Mouse (Mus musculus): Measurements from ENCODE around the gene Limk2.

Gene Limk2

GRCm38 (mm10) chr11:3370928-3371598, 37.9 kb downstream of the Limk2 start:
- peak; percentile 64 for DNase-seq (ENCODE audit: low read depth)

DNA sequence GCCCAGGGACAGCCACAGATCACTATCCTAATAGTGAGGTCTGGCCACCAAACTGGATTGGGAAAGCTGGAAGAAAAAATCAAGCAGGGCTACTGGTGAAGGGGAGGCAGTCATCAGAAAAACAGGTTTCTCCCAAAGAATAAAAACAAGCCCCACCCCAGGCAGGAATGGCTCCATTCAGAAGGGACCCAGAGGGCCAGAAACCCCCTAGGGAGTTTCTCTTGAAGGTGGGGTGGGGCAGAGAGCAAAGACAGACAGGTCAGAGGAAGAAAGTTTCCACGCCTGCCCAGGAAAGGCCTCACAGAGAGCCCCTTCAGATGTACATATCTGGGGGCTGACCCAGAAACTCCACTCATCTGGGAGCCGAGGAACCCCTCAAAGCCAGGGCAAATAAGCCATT, 38.8 kb downstream of the Limk2 start:
- no peak for DNase-seq (ENCODE audit: low read depth)

DNA sequence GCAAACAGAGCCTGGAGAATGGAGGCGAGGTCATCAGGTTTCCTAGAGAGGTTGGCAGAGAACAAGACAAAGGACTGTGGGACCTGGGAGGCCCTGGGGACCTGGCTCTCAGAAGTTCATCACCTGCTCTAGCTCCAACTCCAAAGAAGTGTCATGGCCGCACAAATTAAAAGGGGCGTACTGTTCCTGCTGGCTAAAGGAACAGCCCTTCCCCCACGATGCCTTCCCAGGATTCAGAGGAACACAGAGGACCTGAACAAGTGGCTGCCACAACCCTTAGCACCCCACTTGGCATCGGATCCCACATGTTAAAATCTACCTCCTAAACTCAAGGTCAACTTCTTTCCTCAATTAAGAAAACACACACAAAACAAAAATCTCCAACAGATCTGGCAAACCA, 39.5 kb downstream of the Limk2 start:
- DNase-seq (ENCODE audit: low read depth): no peak

DNA sequence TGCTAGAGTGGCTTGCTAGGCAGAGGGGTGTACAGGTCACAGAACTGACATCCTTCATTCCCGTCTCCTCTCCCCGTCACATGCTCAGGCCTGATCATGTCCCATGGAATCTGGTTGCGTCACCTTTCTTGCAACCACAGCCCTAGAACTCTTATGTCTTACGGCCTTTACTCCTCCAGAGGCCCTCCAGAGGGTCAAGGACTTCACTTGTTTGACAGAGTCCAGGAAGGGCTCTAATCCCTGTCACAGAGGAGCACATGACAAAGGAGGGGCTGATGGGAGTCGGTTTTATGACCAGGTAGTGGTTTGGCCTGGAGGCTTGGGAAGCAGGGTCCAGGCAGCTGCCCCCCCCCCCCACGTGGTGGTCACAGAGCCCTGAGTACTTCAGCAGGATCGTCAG, 40.0 kb downstream of the Limk2 start:
- DNase-seq (ENCODE audit: low read depth): no peak

DNA sequence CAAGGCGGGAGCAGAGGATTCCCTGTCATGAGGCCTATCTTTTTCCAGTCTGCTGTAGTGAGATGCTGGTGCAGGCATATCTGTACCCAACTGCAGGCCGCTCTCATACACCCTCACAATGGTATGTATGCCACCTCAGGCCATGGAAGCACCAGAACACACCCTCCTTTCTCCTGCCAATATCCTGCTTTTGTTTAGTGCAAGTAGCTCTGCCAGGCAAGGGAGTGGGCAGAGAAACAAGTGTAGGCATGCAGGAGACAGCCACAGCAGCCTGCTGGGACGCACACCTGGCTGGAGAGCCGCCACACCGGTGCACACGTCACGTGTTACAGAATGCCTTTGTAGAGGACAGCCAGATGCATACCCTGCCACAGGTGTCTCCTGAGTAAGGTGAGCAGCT, 42.6 kb downstream of the Limk2 start:
- no peak for DNase-seq (ENCODE audit: low read depth)

DNA sequence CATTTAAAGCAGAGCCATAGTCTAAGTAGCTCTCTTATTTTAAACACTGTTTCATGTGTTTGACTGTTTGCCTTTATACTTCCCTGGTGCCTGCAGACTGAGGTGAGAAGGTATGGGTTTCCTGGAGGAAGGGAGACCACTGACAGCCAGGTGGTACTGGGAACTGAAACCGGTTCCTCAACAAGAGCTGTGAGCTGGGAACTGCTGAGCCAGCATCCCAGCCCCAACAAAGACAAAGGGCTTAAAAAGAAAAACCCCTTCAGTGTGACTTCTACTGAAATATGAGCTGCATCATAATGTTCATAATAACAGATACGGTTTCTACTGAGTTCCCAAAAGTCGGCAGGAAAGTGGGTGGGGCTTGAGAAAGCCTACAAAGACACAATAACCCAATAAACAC, 46.1 kb downstream of the Limk2 start:
- DNase-seq (ENCODE audit: low read depth): no peak

DNA sequence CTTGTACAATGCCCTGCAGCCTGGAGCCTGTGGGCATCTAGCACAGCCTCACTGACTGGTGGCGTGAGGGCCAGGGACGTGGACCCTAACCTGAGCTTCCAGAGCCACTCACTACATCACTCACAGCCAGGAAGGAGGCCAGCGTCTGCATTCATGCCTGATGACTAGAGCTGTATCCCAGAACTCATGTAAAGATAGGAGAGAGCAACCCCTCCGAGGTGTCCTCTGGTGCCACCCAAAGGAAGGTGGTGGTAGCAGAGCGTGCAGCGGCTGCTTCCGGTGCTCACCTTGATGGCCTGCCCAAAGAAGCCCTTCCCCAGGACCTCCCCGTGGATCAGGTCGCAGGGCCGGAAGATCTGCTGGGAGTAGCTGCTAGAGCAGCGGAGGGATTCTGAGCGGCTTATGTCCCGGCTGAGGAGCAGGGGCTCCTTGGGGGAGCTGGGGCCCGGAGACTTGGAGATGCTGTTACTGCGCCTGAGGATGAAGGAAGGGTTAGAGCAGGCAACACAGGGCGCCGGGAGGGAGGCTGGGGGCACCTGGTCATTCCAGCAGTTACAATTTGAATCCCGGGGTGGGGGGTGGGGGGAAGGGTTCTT, 55.9 kb downstream of the Limk2 start:
- DNase-seq (ENCODE audit: low read depth): no peak

GRCm38 (mm10) chr11:3352131-3352530, 56.9 kb downstream of the Limk2 start:
- no peak for DNase-seq (ENCODE audit: low read depth)

DNA sequence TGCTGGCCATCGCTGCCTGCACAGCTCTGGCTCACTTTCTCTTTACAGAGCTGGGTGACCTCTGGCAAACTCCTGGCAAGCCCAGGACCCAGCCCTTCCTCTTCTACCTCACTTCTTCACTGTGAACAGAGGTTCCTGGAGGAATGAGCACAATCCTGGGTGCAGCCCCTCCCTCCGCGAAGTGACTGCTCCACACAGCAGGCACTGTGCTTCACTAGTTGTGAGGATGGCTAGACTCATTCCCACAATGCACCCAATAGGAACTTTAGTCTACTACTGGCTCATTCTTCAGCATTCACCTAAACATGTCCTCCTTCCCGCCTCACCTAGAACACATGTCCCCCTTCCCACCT, 59.7 kb downstream of the Limk2 start:
- no peak for DNase-seq (ENCODE audit: low read depth)

DNA sequence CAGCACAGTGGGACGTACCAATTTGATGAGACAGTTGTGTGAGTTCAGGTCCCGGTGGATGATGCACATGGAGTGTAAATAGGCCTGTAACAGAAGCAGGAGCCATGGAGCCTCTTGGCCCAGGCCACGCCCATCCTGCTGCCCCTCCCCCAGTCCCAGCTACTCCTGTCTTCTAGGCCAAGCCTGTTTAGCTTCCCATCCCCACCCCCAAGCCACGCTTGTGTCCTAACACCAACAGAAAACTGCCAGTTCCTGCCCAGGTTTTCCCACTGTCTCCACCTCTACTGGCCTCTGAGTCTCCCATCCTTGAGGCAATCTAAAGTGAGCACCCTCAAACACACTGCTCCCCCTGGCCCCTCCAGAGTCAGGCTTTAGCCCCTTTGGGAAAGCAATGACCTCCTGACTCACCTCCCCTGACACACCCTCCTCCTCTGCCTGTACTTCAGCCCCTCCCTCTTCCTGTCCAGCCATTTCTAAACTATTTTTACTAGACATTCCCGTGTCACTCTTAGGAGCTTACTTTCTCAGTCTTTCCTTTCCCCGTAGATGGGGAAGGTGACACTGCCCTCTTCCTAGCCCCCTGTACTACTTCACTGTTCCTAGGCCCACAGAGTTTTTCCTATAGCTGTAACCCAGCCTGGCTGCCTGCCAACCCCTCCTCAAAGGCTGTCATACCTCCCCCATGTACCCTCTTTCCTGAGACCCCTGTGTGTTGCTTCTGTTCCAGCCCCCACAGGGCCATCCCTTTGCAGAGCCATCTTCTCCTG, 60.2 kb downstream of the Limk2 start:
- DNase-seq (ENCODE audit: low read depth): no peak

DNA sequence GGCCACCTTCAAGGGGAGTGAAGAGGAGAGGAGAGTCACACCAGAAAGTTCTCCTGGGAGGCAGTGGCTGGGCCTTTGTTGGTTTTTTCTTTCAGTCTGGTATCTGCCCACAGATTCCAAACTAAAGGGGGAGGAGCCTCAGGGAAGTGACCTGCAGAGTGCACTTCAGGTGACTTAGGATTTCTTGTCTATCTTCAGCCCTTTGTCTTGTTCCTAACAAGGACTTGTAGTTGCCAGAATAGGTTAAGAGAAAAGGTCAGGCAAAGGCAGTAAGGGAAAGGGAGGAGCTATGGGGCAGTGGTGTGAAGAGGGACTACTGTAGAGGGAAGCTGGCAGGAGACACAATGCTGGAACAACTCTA, 61.2 kb downstream of the Limk2 start:
- DNase-seq (ENCODE audit: low read depth): no peak

GRCm38 (mm10) chr11:3347091-3347834, 61.7 kb downstream of the Limk2 start:
- peak; percentile 75 for DNase-seq (ENCODE audit: low read depth)

GRCm38 (mm10) chr11:3346351-3346750, 62.6 kb downstream of the Limk2 start:
- no peak for DNase-seq (ENCODE audit: low read depth)

DNA sequence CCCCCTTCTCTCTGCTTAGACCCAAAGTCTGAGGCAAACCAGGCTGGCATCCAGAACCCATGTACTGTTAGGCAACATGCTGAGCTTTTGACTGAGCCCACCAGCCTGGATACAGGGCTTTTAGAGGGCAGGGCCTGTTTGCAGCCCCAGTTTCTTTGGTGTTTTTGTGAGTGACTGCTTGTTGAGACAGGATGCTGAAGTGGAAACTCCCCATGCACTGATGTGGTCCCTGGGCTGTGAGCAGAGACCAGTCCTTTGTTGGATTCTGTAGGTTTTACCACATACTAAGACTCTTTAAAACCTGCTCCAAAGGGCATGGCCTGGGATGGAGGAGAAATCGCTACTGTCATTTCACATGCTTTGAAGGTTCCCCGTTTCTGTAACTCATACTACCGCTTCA, 64.1 kb downstream of the Limk2 start:
- no peak for DNase-seq (ENCODE audit: low read depth)

DNA sequence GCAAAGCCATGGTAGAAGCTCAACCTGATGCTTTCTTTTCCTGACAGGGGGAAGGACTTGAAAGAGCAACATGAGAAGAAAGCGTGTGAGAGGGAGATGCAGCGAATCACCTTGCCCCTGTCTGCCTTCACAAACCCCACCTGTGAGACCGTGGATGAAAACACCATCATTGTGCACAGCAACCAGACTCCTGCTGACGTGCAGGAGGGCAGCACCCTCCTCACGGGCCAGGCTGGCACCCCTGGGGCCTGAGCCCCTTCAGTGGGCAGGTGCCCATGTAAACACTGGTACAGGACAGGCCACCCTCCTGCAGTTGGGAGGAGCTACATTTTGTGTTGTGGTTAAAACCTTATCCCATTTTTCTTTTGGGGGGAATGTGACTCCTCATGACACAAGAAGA, 67.5 kb downstream of the Limk2 start:
- no peak for DNase-seq (ENCODE audit: low read depth)

- no peak for DNase-seq (ENCODE audit: low read depth)
Observed at GRCm38 (mm10) chr11:3337961-3338360, 71.0 kb downstream of the Limk2 start.

DNA sequence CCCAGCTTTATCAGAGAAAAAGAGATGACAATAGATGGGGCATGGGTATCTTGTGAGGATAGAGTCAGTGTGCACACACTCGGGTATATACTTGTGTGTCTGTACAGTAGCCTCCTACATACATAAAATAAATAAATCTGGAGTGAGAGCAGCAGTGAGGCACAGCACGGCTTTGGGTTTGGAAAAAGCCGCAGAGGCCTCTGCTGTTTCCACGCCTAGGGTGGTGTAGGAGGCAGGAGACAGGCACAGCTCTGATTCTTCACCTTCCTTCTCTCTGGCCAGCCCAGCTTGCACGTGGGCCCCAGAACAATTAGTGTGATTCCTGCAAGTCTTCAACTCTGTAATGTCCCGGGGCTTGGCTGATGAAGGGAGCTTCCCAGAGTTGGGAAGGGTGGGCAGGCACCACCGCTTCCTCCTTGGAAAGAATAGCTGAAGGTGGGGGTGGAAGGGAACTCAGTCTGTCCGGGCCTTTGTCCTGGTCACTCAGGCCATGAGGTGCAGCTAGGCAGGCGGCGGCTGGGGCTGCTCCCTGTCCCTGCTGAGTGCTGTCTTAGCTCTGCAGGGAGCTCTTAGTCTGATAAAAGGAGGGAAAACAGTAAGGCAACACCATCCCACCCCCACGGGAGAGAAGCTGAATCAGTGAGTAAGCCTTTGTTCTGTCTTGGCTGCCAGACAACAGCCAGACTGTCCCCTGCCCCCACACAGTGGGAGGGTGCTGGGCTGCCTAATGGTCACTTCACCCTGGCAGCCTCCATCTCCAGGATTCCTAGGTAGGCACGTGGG, 71.6 kb downstream of the Limk2 start:
- DNase-seq (ENCODE audit: low read depth): no peak

DNA sequence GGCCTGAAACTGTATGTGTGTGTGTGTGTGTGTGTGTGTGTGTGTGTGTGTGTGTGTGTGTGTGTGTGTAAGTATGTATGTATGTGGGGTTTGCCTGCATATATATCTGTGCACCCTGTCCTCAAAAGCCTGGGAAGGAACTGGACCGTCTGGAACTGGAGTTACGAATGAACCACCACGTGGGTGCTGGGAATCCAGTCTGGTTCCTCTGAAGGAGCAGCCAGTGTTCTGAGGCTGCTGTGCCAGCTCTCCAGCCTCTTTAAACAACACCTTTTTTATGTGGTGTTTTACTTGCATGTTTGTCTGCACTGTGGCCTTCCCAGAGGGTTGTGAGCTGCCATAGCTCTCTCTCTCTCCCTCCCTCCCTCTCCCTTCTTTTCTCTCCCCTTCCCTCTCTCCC, 72.4 kb downstream of the Limk2 start:
- DNase-seq (ENCODE audit: low read depth): no peak

- DNase-seq (ENCODE audit: low read depth): no peak
Observed at GRCm38 (mm10) chr11:3335651-3336216, 73.3 kb downstream of the Limk2 start.

DNA sequence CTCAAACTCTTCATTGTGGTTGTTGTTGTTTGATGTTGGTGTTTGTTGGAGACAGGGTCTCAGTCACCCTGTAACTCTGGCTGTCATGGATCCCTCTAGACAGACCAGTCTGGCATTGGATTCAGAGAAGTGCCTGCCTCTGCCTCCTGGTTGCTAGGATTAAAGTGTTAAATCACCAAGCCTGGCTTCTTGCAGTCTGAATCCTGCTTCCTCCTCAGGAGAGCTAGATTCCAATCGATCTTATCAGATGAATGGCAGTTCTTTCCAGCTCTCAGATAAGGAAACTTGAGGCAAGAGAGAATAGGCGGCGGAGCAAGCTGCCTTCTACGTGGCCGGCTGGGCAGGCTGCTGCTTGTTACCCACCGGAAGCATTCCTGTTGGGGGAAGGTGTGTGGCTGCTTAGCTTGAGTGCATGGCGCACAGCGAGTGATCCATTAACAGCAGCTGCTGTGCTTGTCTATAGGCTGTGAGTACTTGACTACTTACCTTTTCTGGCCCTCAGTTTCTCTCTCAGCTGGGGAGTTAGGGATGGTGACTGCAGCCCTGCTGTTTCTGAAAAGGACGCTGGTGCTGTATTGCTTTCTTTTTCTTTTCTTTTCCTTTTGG, 74.2 kb downstream of the Limk2 start:
- DNase-seq (ENCODE audit: low read depth): no peak

- DNase-seq (ENCODE audit: low read depth): no peak
Observed at GRCm38 (mm10) chr11:3334141-3334710, 74.8 kb downstream of the Limk2 start.

All from c-Kit-positive CD71-positive TER-119-negative erythroid progenitor cells, embryonic 14.5 days (primary cell).